Mouse (Mus musculus) liver, embryonic 15.5 days (tissue): ENCODE measurements around the gene Gm8765. TPM values are rescaled to one million over a fixed set of nuclear protein-coding genes. Genes with fewer than 3 reads are reported as not detected.
"Not testable (repeated sequence)": the region's sequence is repeated elsewhere in the genome, so short reads cannot be mapped to it uniquely, and the experiment has no call there.

Experiments
- ATAC-seq: fragments of 200-750 bp; cut with Nextera tagmentation; 2 replicates; pipeline ENCODE4 v1.8.0; 2017; ENCODE audit warnings: moderate number of reproducible peaks, mild to moderate bottlenecking, moderate library complexity; ENCODE audit not compliant: insufficient read depth
- H3K27ac ChIP-seq: fragments of 300-500 bp; sonication (generic); replicated peaks from 2 replicates; pipeline ENCODE4 v1.5.1; 2015; ENCODE audit warnings: mild to moderate bottlenecking, inconsistent platforms
- H3K27me3 ChIP-seq: fragments of 300-500 bp; sonication (generic); 2 replicates; pipeline ENCODE4 v1.6.1; 2015; ENCODE audit warnings: mild to moderate bottlenecking, inconsistent platforms
- H3K36me3 ChIP-seq: fragments of 300-500 bp; sonication (generic); replicated peaks from 2 replicates; pipeline ENCODE4 v1.6.1; 2015; ENCODE audit warnings: moderate library complexity, mild to moderate bottlenecking, inconsistent platforms
- H3K4me1 ChIP-seq: fragments of 300-500 bp; sonication (generic); replicated peaks from 2 replicates; pipeline ENCODE4 v1.6.1; 2015; ENCODE audit warnings: inconsistent platforms
- H3K4me2 ChIP-seq: fragments of 300-500 bp; sonication (generic); 2 replicates; pipeline ENCODE4 v1.6.1; 2015; ENCODE audit warnings: moderate library complexity, mild to moderate bottlenecking, inconsistent platforms
- H3K4me3 ChIP-seq: fragments of 300-500 bp; sonication (generic); replicated peaks from 2 replicates; pipeline ENCODE4 v1.5.1; 2015; ENCODE audit warnings: mild to moderate bottlenecking, inconsistent platforms
- H3K9ac ChIP-seq: fragments of 300-500 bp; sonication (generic); 2 replicates; pipeline ENCODE4 v1.6.1; 2015; ENCODE audit warnings: moderate library complexity, mild to moderate bottlenecking, inconsistent platforms
- H3K9me3 ChIP-seq: fragments of 300-500 bp; sonication (generic); replicated peaks from 2 replicates; pipeline ENCODE4 v1.6.1; 2016; ENCODE audit warnings: inconsistent platforms
- WGBS: fragments of 180-500 bp; shearing (Covaris S2); methylation state at CpG from one replicate; pipeline ENCODE4 v1.1.7; 2015; ENCODE audit warnings: mixed read lengths; ENCODE audit not compliant: insufficient replicate concordance; 5-methylcytosine and 5-hydroxymethylcytosine counted together
- microRNA-seq: library from miRNA; unstranded; fragments of <30 nt; microRNA quantifications from one replicate; pipeline ENCODE4, GENCODE M21; 2016
- polyA plus RNA-seq: library from polyadenylated mRNA; unstranded; fragments of >200 nt; fragmentation: Nextera tagmentation; extraction: Ambion mirVana; gene quantifications from 2 replicates; pipeline ENCODE4 v1.2.1, GENCODE M21; 2015

Gm8765 gene
- polyA plus RNA-seq: not detected in 2 replicates

GRCm38 (mm10) chr13:50698012-50698411, at the start of gene Gm8765:
TSS of gene Gm8765 (plus strand) at chr13:50698312.
- H3K9me3 ChIP-seq, H3K4me2 ChIP-seq, H3K4me1 ChIP-seq, ATAC-seq, H3K4me3 ChIP-seq, H3K27ac ChIP-seq, H3K36me3 ChIP-seq, H3K9ac ChIP-seq, H3K27me3 ChIP-seq: not testable (repeated sequence)
- 28% methylated on average over 1 of the region's 2 CpGs for WGBS

GRCm38 (mm10) chr13:50648771-50649170, 49.3 kb upstream of the Gm8765 start:
- WGBS: 39% methylated on average over 2 of the region's 2 CpGs

GRCm38 (mm10) chr13:50750282-50750681, 52.2 kb downstream of the Gm8765 start:
- not testable (repeated sequence) for H3K36me3 ChIP-seq, H3K27me3 ChIP-seq

More at GRCm38 (mm10) chr13:50648771-50649170, 49.3 kb upstream of the Gm8765 start:
- not testable (repeated sequence) for H3K9me3 ChIP-seq, H3K9ac ChIP-seq, ATAC-seq, H3K4me2 ChIP-seq, H3K27ac ChIP-seq, H3K4me3 ChIP-seq, H3K36me3 ChIP-seq, H3K4me1 ChIP-seq, H3K27me3 ChIP-seq

GRCm38 (mm10) chr13:50751732-50752131, 53.6 kb downstream of the Gm8765 start:
- H3K4me3 ChIP-seq: no peak overlapping the region
- H3K27ac ChIP-seq: no peak overlapping the region
- H3K4me1 ChIP-seq: no peaks in the 10 kb centered on the region
- no peaks in the 10 kb centered on the region for H3K9me3 ChIP-seq
- H3K4me2 ChIP-seq: no peak overlapping the region
- H3K36me3 ChIP-seq: no peaks in the 10 kb centered on the region
- no peaks in the 10 kb centered on the region for H3K27me3 ChIP-seq
- ATAC-seq: no peak
- H3K9ac ChIP-seq: no peak overlapping the region
- WGBS: 66% methylated on average over 2 of the region's 2 CpGs

More at GRCm38 (mm10) chr13:50750282-50750681, 52.2 kb downstream of the Gm8765 start:
- not testable (repeated sequence) for H3K4me3 ChIP-seq, H3K27ac ChIP-seq, H3K4me2 ChIP-seq, H3K4me1 ChIP-seq, H3K9ac ChIP-seq, ATAC-seq, H3K9me3 ChIP-seq

GRCm38 (mm10) chr13:50752961-50753360, 54.8 kb downstream of the Gm8765 start:
- H3K9ac ChIP-seq, H3K27ac ChIP-seq, H3K9me3 ChIP-seq, H3K4me2 ChIP-seq, H3K27me3 ChIP-seq, H3K36me3 ChIP-seq, H3K4me3 ChIP-seq, ATAC-seq, H3K4me1 ChIP-seq: not testable (repeated sequence)

Small RNAs within 50 kb of the gene (microRNA-seq; reads per million reads assigned to microRNA genes)
- gene Gm23952: not detected

Other genes starting within 250 kb of the Gm8765 start
- not detected in 2 replicates for gene Nutm2, start 231.0 kb upstream of the Gm8765 start, polyA plus RNA-seq
- not detected in 2 replicates for gene Gm904, start 55.1 kb upstream of the Gm8765 start, polyA plus RNA-seq